Mouse (Mus musculus) olfactory bulb, adult 2 months (tissue): Measurements from ENCODE around the gene Rasgef1b.

Source experiments
- CTCF ChIP-seq: fragments of 200-500 bp; IDR thresholded peaks from 2 replicates; pipeline ENCODE4 v1.5.1; 2012; ENCODE audit warnings: low read depth, mild to moderate bottlenecking, low read length, moderate library complexity; ENCODE audit not compliant: insufficient read depth
- POLR2A ChIP-seq: fragments of 200-500 bp; IDR thresholded peaks from 2 replicates; pipeline ENCODE4 v1.6.1; 2012; ENCODE audit warnings: mild to moderate bottlenecking, low read depth, low read length, moderate library complexity; ENCODE audit not compliant: insufficient read depth

DNA sequence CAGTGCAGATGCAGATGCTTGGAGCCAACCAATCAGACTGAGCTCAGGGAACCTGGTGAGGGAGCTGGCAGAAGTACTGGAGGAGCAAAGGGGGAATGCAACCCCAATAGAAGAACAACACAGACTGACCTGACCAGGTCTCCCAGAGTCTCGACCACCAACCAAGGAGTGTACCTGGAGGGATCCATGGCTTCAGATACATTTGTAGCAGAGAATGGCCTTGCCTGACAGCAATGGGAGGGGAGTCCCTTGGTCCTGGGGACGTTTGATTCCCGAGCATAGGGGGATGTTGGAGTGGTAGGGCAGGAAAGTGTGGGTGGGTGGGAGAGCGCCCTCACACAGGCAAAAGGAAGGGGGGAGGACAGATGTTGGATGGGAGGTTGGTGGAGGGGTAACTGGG is 141.3 kb downstream of the Rasgef1b start:
- no peak for TF ChIP-seq CTCF
- no peak for TF ChIP-seq POLR2A
